Mouse (Mus musculus) ES-E14 (cell line): ENCODE results near the gene Rcbtb1. TPM values are rescaled to one million over a fixed set of nuclear protein-coding genes. Genes with fewer than 3 reads are reported as not detected.

Experiments
- DNase-seq: peaks from one replicate; pipeline ENCODE4 v3.0.0-alpha.2; 2013; ENCODE audit warnings: low read depth, low spot score
- H3K27ac ChIP-seq: 2 replicates; pipeline ENCODE4 v1.5.1; 2012; ENCODE audit warnings: low read depth, mild to moderate bottlenecking, low read length, moderate library complexity, mixed read lengths; ENCODE audit not compliant: poor library complexity, insufficient read depth, severe bottlenecking
- H3K36me3 ChIP-seq: 2 replicates; pipeline ENCODE4 v1.6.1; 2012; ENCODE audit warnings: mild to moderate bottlenecking, low read length, moderate library complexity, mixed read lengths; ENCODE audit not compliant: control insufficient read depth, poor library complexity, insufficient read depth, severe bottlenecking
- H3K4me1 ChIP-seq, 2 experiments: fragments of 150-350 bp in 1 of 2; sonication (generic) in 1 of 2; 2 replicates each; pipeline ENCODE4 v1.6.1; 2012; ENCODE audit warnings: low read length in 2 of 2, mild to moderate bottlenecking in 1 of 2, mixed read lengths in 1 of 2; ENCODE audit not compliant: control insufficient read depth in 2 of 2, insufficient read depth in 2 of 2, poor library complexity in 1 of 2
- H3K4me3 ChIP-seq, 2 experiments: fragments of 150-350 bp in 1 of 2; sonication (generic) in 1 of 2; 2 replicates each; pipeline ENCODE4 v1.5.1; 2012; ENCODE audit warnings: low read length in 2 of 2, low read depth in 1 of 2, mild to moderate bottlenecking in 1 of 2, mixed read lengths in 1 of 2; ENCODE audit not compliant: insufficient read depth in 1 of 2, poor library complexity in 1 of 2, severe bottlenecking in 1 of 2
- H3K9ac ChIP-seq: 2 replicates; pipeline ENCODE4 v1.6.1; 2012; ENCODE audit warnings: low read depth, mild to moderate bottlenecking, low read length, mixed read lengths; ENCODE audit not compliant: poor library complexity, insufficient read depth, severe bottlenecking
- H3K9me3 ChIP-seq: fragments of 150-350 bp; sonication (generic); 2 replicates; pipeline ENCODE4 v1.6.1; 2012; ENCODE audit warnings: low read depth, mild to moderate bottlenecking, low read length; ENCODE audit not compliant: control insufficient read depth, insufficient read depth
- CHD2 ChIP-seq: IDR thresholded peaks from 2 replicates; pipeline ENCODE4 v1.6.1; 2014; ENCODE audit warnings: mild to moderate bottlenecking, low read depth, low read length, inconsistent platforms
- HCFC1 ChIP-seq: IDR thresholded peaks from 2 replicates; pipeline ENCODE4 v1.6.1; 2012; ENCODE audit warnings: low read length, inconsistent platforms, borderline replicate concordance; ENCODE audit not compliant: insufficient read depth
- MAFK ChIP-seq: IDR thresholded peaks from 2 replicates; pipeline ENCODE4 v1.6.1; 2014; ENCODE audit warnings: mild to moderate bottlenecking, low read depth, low read length, inconsistent platforms; ENCODE audit not compliant: insufficient read depth
- ZC3H11A ChIP-seq: IDR thresholded peaks from 2 replicates; pipeline ENCODE4 v1.6.1; 2012; ENCODE audit warnings: low read depth, mild to moderate bottlenecking, inconsistent platforms, low read length, borderline replicate concordance
- ZNF384 ChIP-seq: IDR thresholded peaks from 2 replicates; pipeline ENCODE4 v1.6.1; 2012; ENCODE audit warnings: low read depth, low read length, inconsistent platforms
- in situ Hi-C, 2 experiments: fragments of 600-800 bp; cut with MboI; formaldehyde crosslinking; loops; one replicate each; pipeline ENCODE4 v1.15.1; 2025; ENCODE audit warnings: low sequenced_read_pairs in 2 of 2, inconsistent platforms in 1 of 2; ENCODE audit not compliant: unreplicated experiment in 2 of 2
- total RNA-seq: library from RNA; depleted of rRNA; stranded (reverse); fragments of 300-350 nt; gene quantifications from 2 replicates; pipeline ENCODE4 v1.2.3, GENCODE M21; 2012; rRNA removed

Gene Rcbtb1
- total RNA-seq = 18.5 and 42.8 TPM in 2 replicates

GRCm38 (mm10) chr14:59200711-59201603 is at the start of gene Rcbtb1:
TSS of gene Rcbtb1 (plus strand) at chr14:59201209.
- peak within 1 kb of the TSS; percentile 87 for H3K9ac ChIP-seq
- no peak for TF ChIP-seq MAFK
- no peak for TF ChIP-seq ZC3H11A
- no peak for TF ChIP-seq ZNF384
- no peak; the same call in 1 of the 2 replicates for TF ChIP-seq HCFC1
- no peak for TF ChIP-seq CHD2
- in situ Hi-C loops = no loop called here
- H3K27ac ChIP-seq = peak within 1 kb of the TSS; percentile 93
- peak within 1 kb of the TSS; percentile 83 to 92 for H3K4me3 ChIP-seq
- peak; percentile 77 for DNase-seq
- no peaks in the 10 kb centered on the region for H3K9me3 ChIP-seq
- H3K4me1 ChIP-seq = peaks cover 3 to 13% of the 10 kb centered on the region in 2 experiments
- H3K36me3 ChIP-seq = no peaks in the 10 kb centered on the region

GRCm38 (mm10) chr14:59155589-59155988 is 45.4 kb upstream of the Rcbtb1 start:
- Histone ChIP-seq H3K4me1 (no peaks in the 10 kb centered on the region), H3K9ac (no peak overlapping the region), H3K9me3 (no peaks in the 10 kb centered on the region), H3K36me3 (no peaks in the 10 kb centered on the region), H3K27ac (no peak overlapping the region), H3K4me3 (no peak overlapping the region)
- DNase-seq = no peak
- in situ Hi-C loops = no loop called here
- no peak for TF ChIP-seq ZNF384
- TF ChIP-seq HCFC1 = no peak
- no peak for TF ChIP-seq CHD2
- no peak for TF ChIP-seq ZC3H11A

- no peaks in the 10 kb centered on the region for H3K4me1 ChIP-seq
- no peak overlapping the region for H3K9ac ChIP-seq
- H3K9me3 ChIP-seq = no peaks in the 10 kb centered on the region
- no peak overlapping the region for H3K4me3 ChIP-seq
- H3K36me3 ChIP-seq = no peaks in the 10 kb centered on the region
- H3K27ac ChIP-seq = no peak overlapping the region
- no peak for TF ChIP-seq HCFC1
- TF ChIP-seq MAFK = no peak
- TF ChIP-seq ZNF384 = no peak
- no peak for TF ChIP-seq CHD2
- no peak for TF ChIP-seq ZC3H11A
- DNase-seq = no peak
- in situ Hi-C loops = no loop called here
Observed at GRCm38 (mm10) chr14:59157016-59157698, 43.9 kb upstream of the Rcbtb1 start.

- no peak within 1 kb of the TSS for H3K9ac ChIP-seq
- H3K36me3 ChIP-seq = no peaks in the 10 kb centered on the region
- TF ChIP-seq MAFK = no peak
- no peak for TF ChIP-seq HCFC1
- TF ChIP-seq ZC3H11A = no peak
- TF ChIP-seq ZNF384 = no peak
- TF ChIP-seq CHD2 = no peak
- in situ Hi-C loops = no loop called here
- no peak within 1 kb of the TSS for H3K27ac ChIP-seq
- DNase-seq = no peak
- no peak within 1 kb of the TSS for H3K4me3 ChIP-seq
- H3K4me1 ChIP-seq = no peaks in the 10 kb centered on the region
- H3K9me3 ChIP-seq = no peaks in the 10 kb centered on the region
Observed at GRCm38 (mm10) chr14:59178649-59179048, 22.4 kb upstream of the Rcbtb1 start, which contains the start of gene Gm5142. TSS of gene Gm5142 (minus strand) at chr14:59178749.
